Mouse (Mus musculus) adrenal gland, postnatal 10 days (tissue): ENCODE measurements around the gene Wnt3a. TPM values are rescaled to one million over a fixed set of nuclear protein-coding genes. Genes with fewer than 3 reads are reported as not detected.

Experiments used
- DNase-seq: peaks from one replicate; pipeline ENCODE4 v3.0.0; 2021; ENCODE audit warnings: mixed read lengths
- long read RNA-seq, 2 experiments: library from polyadenylated mRNA; stranded (forward); transcript quantifications; one replicate each; pipeline ENCODE4 v2.0.0; 2021
- total RNA-seq, 2 experiments: library from RNA; stranded (reverse); gene quantifications; 2 replicates each; pipeline ENCODE4 v1.2.3; 2021

Gene Wnt3a
- not detected for total RNA-seq
- long read RNA-seq, experiment 1, result 0 reads
- long read RNA-seq, experiment 2, result 0 reads

DNA sequence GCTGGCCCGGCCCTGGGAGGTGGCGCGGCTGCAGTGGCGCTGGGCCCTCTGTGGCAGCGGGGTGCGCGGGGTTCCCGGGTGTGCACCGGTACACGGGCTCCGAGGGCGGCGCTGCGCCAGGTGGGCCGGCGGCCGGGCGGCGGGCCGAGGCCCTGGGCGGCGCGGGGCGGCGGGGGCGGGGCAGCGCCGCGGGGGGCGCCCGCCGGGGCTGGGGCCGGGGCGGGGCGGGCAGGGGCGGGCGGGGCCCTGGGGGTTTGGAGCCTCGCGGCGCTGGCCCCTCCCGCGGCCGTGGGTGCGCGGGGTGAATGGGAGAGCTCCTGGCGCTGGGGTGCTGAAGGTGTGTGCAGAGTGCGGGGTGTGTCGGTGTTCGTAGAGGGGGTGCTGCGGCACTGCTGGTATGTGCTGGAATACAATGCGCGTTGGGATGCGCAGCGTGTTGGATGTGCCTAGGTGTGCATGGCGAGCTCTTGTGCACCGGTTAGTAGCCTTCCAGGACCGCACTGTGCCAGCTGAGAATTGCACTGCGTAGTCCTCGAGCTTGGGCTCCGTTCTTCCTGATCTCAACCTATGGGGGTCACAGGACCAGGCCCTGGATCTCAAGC, at the start of gene Wnt3a:
TSS of gene Wnt3a (minus strand) at position 51 of the 602 bp plus-strand sequence.
- no peak for DNase-seq

DNA sequence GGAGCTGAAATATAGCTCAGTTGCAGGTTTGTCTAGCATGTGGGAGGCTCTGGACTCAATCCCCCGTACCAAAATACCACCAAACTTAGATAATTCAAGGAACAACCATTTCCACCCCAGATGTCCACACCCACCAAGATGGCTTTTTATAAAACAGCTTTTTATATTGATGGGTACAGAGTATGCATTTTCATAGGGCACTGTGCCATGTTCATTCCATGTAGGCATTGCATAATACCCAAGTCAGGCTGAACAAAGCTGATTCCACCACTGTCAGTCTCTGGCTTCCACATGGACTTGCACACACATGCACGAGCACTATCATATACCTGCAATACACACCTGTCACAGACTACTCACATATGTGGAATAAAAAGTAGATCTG, 48.2 kb upstream of the Wnt3a start:
- no peak for DNase-seq

DNA sequence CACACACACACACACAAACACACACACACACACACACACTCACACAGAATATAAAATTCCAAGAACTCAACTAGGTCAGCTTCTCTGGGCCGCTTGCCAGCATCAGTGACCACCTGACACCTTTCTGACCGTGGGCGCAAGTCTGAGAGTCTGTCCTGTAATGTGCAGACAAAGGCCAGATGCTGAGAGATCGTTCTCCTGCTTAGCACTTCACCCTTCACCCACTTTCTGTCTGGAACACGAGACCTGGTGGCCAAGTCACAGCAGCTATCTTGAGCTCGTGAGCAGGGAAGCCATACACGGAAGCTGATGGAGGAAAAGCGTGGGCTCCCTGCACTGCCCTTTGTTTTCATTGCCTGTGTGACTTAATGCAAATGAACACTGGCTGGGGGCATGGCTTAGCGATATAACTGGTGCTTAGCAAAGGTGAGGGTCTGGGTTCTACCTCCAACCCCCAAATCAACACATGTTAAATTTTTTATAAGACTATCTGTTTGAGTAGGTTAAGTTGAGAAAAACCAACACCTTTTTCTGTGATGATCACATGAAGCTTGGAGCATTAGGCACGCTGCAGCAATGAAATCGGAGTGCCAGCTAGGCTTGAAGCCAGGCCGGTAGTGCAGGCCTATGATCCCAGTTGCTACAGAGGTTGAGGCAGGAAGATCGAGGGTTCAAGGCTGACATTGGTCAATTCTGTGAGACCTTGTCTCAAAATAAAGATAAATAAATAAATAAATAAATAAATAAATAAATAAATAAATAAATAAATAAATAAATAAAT, 47.6 kb upstream of the Wnt3a start:
- peak; percentile 18 for DNase-seq

DNA sequence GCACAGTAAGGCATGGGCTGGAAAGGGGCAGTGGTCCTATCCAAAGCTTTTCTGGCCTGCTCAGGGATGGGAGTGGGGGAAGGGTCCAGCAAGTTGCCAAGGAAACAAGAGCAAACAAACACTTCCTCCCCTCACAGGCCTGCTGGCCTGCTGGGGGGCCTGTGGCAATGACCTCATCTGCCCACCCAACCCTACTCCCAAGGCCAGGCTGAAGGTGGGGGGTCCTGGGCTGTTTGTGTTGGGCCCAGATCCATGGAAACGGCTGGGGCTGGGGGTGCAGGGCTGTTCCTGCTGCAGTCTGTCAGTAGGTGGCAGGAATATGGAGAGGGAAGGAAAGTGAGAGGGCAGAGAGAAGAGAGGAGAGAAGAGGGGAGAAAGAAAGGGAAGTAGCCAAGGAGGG, 45.8 kb upstream of the Wnt3a start:
- no peak for DNase-seq

DNA sequence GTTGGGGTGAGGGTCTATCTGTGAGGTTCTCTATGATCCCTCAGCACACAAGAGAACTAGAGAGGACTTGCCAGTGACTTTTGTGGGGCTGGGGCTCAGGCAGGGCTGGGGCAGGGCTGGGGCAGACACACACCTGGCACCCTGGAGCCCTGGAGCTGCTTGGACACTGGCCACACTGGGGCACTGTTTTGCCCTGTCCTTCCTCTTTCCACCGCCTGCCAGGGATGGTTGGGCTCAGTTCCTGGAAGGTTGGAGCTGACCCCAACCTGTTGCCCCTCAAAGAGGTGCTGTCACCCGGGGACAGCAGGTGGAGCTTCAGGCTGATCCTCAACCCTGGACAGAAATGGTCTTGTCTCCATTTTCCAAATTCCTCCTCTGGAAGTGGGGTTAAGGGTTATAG, 45.4 kb upstream of the Wnt3a start:
- DNase-seq, result no peak

DNA sequence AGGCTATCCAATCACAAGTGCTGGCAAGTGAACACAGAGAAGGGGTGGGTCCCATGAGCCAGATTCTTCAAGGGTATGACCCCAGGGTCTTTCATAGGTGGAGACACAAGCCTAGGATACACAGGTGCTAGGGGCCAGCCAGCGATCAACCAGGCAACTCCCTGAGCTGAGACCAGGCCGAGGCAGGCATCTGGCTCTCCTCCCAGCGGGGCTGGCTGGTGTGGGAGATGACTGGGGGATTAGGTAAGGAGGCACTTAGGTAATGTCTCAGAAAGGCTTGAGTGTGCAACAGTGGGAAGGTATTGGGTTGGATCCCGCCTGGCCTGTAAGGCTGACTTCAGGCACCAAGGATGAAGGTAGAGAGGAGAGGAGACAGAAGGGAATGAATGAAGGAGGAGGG, 44.6 kb upstream of the Wnt3a start:
- DNase-seq, result no peak

DNA sequence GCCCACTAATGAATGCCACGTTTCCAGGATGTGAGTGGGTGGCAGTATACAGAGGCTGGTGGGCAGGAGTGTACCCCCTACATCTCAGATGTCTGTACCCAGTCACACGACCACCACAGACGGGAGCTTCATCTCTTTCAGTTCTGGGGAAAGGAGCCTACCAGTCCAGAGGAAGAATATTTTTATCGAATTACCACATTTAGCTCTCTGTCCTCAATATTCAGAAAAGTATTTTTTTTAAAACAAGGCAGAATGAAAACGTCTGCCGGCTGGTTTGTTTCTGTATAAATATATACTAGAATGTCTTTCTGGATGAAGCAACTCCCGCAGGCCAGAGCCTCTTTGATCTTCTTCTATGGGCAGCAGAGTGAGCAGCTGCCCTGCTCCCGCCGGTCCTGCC, 42.4 kb upstream of the Wnt3a start:
- DNase-seq, result no peak

DNA sequence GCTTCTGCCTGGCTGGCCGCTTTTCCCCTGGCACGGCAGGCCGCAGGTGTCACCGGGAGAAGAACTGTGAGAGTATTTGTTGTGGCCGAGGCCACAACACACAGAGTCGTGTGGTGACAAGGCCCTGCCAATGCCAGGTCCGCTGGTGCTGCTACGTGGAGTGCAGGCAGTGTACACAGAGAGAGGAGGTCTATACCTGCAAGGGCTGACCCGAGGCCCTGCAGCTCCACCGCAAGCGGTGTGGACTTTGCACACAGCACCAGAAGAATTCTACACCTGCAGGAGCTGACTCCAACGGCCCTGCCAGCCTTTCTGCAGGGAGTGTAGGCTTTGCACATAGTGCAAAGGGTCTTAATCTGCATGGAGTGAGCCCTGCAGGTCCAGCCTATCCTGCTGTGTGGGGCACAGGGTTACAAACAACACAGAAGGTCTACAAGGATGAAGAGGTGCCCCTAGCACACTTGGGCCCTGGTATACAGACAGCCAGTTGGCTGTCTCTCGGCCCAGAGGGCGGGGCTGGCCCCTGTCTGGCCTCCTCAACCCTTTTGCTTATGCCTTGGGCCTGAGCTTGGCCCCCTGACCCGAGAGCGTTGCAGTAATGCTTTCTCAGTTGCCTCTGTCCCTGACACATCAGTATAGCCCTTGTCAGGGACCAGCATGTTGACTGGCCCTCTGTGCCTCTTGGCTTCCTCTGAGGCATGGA, 40.8 kb upstream of the Wnt3a start:
- DNase-seq, result no peak

DNA sequence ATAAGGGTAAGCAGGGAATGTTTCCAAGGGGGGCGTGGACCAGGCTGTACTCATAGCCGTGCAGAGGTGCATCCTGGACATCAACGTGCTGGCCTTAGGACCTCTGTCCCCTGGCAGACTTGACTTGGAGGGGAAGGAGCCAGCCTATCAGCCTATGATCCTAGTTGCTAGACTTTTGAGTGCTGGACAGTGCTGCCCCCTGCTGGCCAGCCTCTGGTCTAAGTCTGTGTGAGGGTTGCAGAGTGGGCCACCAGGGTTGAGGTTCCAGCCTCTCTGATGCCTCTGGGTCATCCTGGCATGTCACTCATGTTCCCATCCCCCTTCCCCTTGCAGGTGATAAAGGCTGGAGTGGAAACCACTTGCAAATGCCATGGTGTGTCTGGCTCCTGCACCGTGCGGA, 40.0 kb upstream of the Wnt3a start:
- DNase-seq, result peak; percentile 79

DNA sequence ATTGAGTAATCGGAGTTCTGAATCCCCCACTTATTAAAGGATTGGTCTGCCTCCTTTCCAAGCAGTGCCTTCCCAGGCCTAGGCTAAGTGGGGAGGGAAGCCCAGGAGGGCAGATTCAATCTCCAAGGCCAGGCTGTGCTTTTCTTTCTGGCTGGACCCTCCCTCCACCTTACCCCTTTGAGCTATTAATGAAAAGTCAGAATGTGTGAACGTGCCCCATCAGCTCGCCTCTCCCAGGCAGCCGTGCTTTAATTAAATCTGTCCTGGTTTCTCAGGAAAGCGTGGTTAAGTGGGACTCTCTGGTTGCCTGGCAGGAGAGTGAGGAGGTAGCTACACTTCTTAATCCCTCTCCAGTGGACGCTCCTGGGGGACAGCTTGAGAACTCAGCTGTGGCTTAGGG, 39.1 kb upstream of the Wnt3a start:
- no peak for DNase-seq

DNA sequence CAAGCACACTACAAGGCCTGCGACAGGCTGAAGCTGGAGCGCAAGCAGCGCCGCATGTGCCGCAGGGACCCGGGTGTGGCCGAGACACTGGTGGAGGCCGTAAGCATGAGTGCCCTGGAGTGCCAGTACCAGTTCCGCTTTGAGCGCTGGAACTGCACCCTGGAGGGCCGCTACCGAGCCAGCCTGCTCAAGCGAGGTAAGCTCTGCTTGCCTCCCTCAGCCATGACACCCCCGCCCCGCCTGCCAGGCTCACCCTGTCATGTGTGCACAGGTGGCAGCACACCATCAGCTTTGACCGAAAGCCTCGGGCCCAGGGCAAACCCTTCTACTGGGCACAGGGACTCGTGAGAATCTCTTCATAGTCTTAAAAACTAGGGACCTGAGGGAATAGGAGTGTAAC, 37.1 kb upstream of the Wnt3a start:
- no peak for DNase-seq

DNA sequence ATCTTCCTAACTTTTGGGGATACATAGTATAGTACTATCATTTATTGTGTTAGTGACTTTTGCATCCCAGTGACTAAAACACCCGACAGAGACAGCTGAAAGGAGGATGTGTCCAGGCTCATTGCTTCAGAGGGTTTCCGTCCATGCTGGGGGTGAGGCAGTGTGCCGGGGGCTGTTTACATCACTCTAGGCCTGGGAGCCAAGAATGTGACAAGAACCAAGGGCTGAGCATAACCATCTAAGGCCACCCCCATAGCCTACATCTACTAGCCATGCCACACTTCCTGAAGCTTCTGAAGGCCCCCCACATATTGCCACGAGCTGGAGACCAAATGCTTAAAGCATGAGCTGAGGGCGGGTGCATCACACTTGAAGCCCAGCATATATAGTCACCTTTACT, 34.2 kb upstream of the Wnt3a start:
- no peak for DNase-seq

DNA sequence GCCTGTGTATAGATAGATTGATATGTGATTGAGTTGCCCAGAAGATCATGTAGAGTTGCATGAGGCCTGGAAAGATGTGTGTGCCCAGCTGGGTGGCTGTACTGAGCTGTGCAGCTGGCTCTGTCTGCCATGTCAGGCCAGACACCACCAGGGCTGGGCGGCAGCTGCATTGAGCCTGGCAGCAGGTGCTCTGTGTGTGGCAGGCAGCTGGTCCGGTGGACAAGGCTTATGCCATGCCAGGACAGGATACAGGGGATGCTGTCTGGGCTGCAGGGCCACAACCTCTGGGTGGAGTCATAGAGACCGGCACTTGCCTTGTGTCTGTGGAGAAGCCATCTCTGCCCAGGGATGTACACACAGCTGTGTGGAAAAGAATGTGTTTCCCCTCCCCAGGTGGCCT, 32.4 kb upstream of the Wnt3a start:
- DNase-seq, result no peak

DNA sequence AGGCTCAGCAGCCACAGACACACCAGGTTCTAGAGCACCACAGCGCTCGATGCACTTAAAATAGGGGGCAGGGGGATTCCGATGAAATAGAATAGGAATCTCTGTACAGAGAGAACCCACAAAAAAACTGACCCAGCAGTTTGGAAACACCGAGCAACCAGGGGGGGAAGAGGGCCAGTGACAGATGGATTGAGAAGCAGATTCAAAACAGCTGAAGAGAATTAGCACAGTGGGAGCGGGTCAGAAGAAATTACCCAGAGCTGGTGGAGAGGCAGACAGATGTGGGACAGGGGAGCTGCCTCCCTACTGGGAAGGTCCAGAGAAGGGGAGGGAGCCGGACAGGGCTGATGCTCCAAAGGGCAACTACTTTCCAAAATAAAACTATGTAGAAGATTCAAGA, 26.0 kb upstream of the Wnt3a start:
- DNase-seq, result no peak

DNA sequence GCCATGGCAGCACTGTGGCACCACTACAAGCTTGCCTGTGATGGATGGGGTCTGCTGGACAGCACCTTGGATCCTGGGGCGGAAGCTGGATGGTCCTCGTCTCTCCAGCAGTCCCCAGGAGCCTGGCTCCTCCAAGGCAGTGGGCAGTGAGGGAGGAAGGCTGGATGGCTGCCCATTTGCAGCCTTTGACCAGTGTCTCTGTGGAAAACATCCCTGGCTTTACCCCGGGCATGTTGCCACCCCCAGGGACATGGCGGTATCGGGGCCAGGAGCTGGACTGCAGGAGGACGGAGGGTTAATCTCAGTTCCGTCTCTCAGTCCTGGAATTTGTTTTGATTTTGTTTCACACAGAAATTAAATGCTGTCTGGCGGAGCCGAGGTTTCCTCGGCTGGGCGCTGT, 23.4 kb upstream of the Wnt3a start:
- DNase-seq, result peak; percentile 35

DNA sequence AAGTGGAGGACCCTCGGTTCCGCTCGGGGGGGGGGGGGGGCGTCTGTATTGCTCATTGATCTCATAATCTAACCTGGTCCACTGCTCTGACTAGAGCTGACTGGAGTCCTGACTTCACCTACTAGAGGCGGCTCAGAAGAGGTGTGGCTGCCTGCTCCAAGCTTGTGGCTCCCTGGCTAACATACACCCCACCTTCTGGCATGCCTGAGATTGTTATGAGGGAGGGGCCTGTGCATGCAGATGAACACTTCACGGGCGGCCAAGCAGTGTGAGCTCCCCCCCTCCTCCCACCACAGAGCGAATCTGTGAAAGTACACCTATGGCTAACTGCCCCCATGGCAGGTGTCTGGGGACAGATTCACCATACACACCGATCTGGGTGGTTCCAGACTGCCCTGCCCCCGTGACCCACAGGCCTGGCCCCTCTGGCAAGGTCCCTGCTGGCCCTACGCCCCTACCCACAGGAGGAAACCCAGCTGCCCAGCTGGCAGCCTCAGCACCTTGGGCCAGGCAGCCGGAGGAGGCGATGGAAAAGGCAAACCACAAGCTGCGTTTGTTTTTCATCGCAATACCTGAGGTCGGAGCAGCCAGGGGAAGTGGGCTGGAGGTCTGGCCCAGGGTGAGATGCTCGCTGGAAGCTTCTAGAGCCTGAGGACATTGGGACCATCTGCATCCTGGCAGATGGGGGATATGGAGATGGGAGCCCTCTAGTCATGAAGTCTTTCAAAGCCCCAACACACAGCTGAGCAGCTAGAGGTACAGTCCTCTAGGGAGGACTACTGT, 22.7 kb upstream of the Wnt3a start:
- no peak for DNase-seq

DNA sequence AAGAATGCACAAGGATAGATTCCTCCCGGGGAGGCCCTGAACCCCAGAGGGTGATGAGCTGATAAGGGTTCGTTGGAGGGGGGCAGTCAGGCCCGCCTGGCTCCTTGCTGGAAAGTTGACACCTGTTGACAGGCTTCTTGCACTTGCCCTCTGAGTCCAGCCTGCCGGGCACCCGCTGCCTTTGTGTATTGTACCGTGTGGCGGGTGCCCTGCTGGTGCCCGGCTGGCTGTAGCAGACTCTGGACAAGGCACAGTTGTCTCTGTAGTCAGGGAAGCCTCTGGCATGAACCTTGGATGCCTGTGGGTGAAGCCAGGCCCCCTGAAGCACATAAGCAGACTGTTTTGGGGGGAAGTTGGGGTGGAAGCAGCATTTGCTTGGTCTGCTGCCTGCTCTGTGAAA, 21.9 kb upstream of the Wnt3a start:
- no peak for DNase-seq

DNA sequence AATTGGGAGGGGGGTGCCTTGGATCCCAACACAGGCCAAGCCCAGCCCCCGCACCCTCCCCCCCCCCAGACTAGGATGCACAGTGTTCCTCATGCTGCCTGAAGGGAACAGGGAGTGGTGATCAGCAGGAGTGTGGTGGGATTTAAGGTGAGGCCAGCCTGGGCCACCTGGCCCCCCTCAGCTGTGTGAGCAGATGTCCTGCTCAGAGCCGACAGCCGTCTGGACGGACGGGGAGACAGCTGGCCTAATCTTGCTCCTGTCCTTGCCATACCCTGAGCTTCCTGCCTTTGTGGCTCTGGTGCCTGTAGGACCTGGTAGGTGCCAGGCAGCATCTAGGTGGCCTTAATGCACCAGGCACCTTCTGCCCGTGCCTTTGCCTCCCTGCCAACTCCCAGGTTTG, 21.5 kb upstream of the Wnt3a start:
- DNase-seq, result no peak

DNA sequence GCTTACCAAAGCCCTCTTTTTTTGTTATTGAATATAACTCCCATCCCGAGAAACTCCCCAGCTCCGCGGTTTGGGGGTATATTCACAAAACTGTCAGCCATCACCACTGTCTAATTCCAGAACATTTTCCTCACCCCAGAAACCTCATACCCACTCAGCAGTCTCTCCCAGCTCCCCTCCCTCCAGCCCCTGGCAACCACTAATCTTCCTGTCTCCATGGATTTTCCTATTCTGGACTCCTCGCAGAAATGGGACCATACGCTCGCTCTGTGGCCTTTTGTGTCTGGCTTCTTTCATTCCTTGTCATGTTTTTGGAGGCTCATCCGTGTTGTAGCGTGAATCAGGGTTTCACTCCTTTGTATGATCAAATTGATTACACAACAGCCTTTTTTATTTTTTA, 19.4 kb upstream of the Wnt3a start:
- no peak for DNase-seq

DNA sequence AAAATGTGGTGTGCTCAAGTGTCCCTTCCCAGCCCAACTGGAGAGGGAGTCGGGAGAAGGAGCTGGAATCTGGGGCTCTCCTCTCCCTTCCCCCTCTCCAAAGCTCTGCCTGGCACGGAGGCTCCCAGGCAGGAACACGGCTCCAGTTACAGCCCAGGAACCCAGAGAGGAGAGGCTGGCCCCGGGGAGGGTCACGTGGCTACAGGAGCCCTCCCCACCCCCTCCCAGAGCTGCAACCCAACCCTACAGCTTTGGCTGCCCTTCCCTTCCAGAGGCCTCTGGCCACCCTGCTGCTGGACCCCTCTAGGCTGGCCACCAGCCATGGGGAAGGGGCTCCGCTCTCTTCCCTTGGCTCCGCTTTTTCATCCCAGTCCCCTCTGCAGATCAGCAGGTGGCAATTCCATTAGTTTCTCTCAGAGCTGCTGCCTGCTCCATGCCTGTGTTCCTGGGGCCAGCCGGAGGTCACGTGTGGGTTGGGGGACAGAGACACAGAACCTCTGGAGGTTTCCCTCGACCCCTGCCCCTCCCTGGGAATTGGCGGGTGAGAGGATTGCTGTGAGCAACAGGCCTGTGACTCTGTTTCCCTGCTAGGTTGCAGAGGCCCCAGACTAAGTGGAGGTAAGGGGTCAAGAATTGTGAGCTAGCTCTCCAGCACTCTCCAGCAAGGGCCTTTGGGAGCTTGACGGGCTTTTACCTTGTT, 18.7 kb upstream of the Wnt3a start:
- DNase-seq, result peak; percentile 29

DNA sequence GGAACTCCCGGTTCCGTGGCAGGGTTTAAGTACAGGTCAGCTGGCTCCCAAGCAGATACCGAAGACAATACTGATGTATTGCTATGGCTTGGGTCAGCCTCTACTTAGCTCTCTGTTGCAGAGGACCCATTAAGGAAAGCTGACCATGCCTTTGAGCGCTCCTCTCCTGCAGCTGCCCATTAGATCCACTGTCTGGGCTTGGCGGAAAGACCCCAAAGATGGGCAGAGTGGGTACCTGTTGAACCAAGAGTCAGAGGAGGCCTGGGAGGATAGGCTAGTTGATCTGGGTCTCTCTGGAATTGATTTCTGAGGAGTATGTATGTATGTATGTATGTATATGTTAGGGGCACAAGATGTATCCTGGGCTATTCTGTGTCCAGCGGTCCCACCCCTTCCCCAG, 18.1 kb upstream of the Wnt3a start:
- DNase-seq, result no peak

DNA sequence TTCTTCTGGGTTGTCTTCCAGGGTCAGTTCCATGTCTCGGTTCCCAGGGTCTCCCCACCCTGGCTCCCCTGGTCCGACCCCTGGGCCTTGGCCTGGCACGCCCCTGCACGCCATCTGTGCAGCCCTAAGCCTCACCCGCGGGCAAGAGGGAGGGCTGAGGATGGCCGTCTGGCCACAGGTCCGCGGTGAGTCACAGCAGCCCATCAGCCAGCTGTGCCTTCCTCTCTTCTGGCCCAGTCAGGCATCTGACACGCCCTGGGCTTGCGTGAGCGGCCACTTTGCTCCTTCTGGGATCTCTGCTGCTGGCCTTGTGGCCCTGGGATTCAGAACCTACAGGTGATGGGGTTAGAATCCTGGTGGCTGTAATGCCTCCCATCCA, 17.6 kb upstream of the Wnt3a start:
- DNase-seq, result no peak
